Mouse (Mus musculus) ES-Bruce4 (cell line): ENCODE data around the gene Ank3.

ENCODE experiments used
- CTCF ChIP-seq: IDR thresholded peaks from one replicate; pipeline ENCODE4 v1.8.1; 2011; ENCODE audit warnings: low read depth, low read length
- EP300 ChIP-seq: IDR thresholded peaks from 2 replicates; pipeline ENCODE4 v1.6.1; 2011; ENCODE audit warnings: low read depth, low read length; ENCODE audit not compliant: insufficient read depth
- POLR2A ChIP-seq: IDR thresholded peaks from one replicate; pipeline ENCODE4 v1.8.1; 2011; ENCODE audit warnings: low read length; ENCODE audit not compliant: insufficient read depth

GRCm38 (mm10) chr10:69898821-69899220 is 500.2 kb downstream of the Ank3 start:
- TF ChIP-seq CTCF (no peak), POLR2A (no peak), EP300 (no peak)
